Mouse (Mus musculus): Measurements from ENCODE around the gene Ldlrap1. TPM values are rescaled to one million over a fixed set of nuclear protein-coding genes. Genes with fewer than 3 reads are reported as not detected.

Gene Ldlrap1
- polyA plus RNA-seq, 1 experiment from 2014 or later, result 26.7 TPM

GRCm38 (mm10) chr4:134749301-134750030 is 18.4 kb downstream of the Ldlrap1 start:
- peak overlapping the region; percentile 70 for H3K27ac ChIP-seq (ENCODE audit: low read length)
- no peak overlapping the region for H3K4me2 ChIP-seq (ENCODE audit: low read depth, low read length)
- H3K36me3 ChIP-seq (ENCODE audit: control insufficient read depth, insufficient read depth, low read length), result peaks cover 9% of the 10 kb centered on the region
- H3K4me1 ChIP-seq (ENCODE audit: control insufficient read depth, insufficient read depth, low read length), result peaks cover 32% of the 10 kb centered on the region
- ATAC-seq (ENCODE audit: insufficient read depth, low FRiP score), result no peak
- H3K9me3 ChIP-seq (replicated peaks; ENCODE audit: control insufficient read depth, low read length), result no peaks in the 10 kb centered on the region
- H3K4me3 ChIP-seq (replicated peaks; ENCODE audit: low read length), result no peak overlapping the region
- H3K9ac ChIP-seq (ENCODE audit: low read length), result no peak overlapping the region
- H3K27me3 ChIP-seq (ENCODE audit: control insufficient read depth, insufficient read depth, low read length), result no peaks in the 10 kb centered on the region
- WGBS, result 59% methylated on average over 21 of the region's 21 CpGs

- H3K4me2 ChIP-seq (ENCODE audit: low read depth, low read length), result no peak overlapping the region
- H3K27me3 ChIP-seq (ENCODE audit: control insufficient read depth, insufficient read depth, low read length), result no peaks in the 10 kb centered on the region
- H3K27ac ChIP-seq (ENCODE audit: low read length), result no peak overlapping the region
- no peaks in the 10 kb centered on the region for H3K9me3 ChIP-seq (replicated peaks; ENCODE audit: control insufficient read depth, low read length)
- peaks cover 21% of the 10 kb centered on the region; the same call in 1 of the 2 replicates for H3K4me1 ChIP-seq (ENCODE audit: control insufficient read depth, insufficient read depth, low read length)
- H3K4me3 ChIP-seq (replicated peaks; ENCODE audit: low read length), result no peak overlapping the region
- no peak for ATAC-seq (ENCODE audit: insufficient read depth, low FRiP score)
- H3K9ac ChIP-seq (ENCODE audit: low read length), result no peak overlapping the region
- peaks cover 9% of the 10 kb centered on the region for H3K36me3 ChIP-seq (ENCODE audit: control insufficient read depth, insufficient read depth, low read length)
- WGBS, result 84% methylated on average over 16 of the region's 16 CpGs
These were observed 21.7 kb downstream of the Ldlrap1 start for GRCm38 (mm10) chr4:134745900-134746661.

GRCm38 (mm10) chr4:134743881-134744633 is 23.8 kb downstream of the Ldlrap1 start:
- H3K4me3 ChIP-seq (replicated peaks; ENCODE audit: low read length), result no peak overlapping the region
- H3K36me3 ChIP-seq (ENCODE audit: control insufficient read depth, insufficient read depth, low read length), result peaks cover 7% of the 10 kb centered on the region
- no peak overlapping the region; the same call in 1 of the 2 replicates for H3K9ac ChIP-seq (ENCODE audit: low read length)
- no peak overlapping the region for H3K27ac ChIP-seq (ENCODE audit: low read length)
- no peaks in the 10 kb centered on the region for H3K27me3 ChIP-seq (ENCODE audit: control insufficient read depth, insufficient read depth, low read length)
- 61% methylated on average over 16 of the region's 16 CpGs for WGBS
- no peaks in the 10 kb centered on the region for H3K9me3 ChIP-seq (replicated peaks; ENCODE audit: control insufficient read depth, low read length)
- H3K4me2 ChIP-seq (ENCODE audit: low read depth, low read length), result no peak overlapping the region
- ATAC-seq (ENCODE audit: insufficient read depth, low FRiP score), result no peak
- 0 out of 2 replicates have a peak, but pooled peaks cover 9% of the 10 kb centered on the region for H3K4me1 ChIP-seq (ENCODE audit: control insufficient read depth, insufficient read depth, low read length)

- Histone ChIP-seq H3K9ac (ENCODE audit: low read length) (no peak overlapping the region), H3K36me3 (ENCODE audit: control insufficient read depth, insufficient read depth, low read length) (peaks cover 5% of the 10 kb centered on the region; the same call in 1 of the 2 replicates), H3K27ac (ENCODE audit: low read length) (no peak overlapping the region), H3K4me3 (replicated peaks; ENCODE audit: low read length) (no peak overlapping the region), H3K4me1 (ENCODE audit: control insufficient read depth, insufficient read depth, low read length) (0 out of 2 replicates have a peak, but pooled peaks cover 9% of the 10 kb centered on the region), H3K9me3 (replicated peaks; ENCODE audit: control insufficient read depth, low read length) (no peaks in the 10 kb centered on the region), H3K27me3 (ENCODE audit: control insufficient read depth, insufficient read depth, low read length) (no peaks in the 10 kb centered on the region), H3K4me2 (ENCODE audit: low read depth, low read length) (no peak overlapping the region)
- WGBS, result 70% methylated on average over 8 of the region's 8 CpGs
- ATAC-seq (ENCODE audit: insufficient read depth, low FRiP score), result no peak
These were observed 25.9 kb downstream of the Ldlrap1 start for GRCm38 (mm10) chr4:134741949-134742348.

- H3K4me3 ChIP-seq (replicated peaks; ENCODE audit: low read length), result no peak overlapping the region
- no peaks in the 10 kb centered on the region for H3K9me3 ChIP-seq (replicated peaks; ENCODE audit: control insufficient read depth, low read length)
- H3K27me3 ChIP-seq (ENCODE audit: control insufficient read depth, insufficient read depth, low read length), result no peaks in the 10 kb centered on the region
- 0 out of 2 replicates have a peak, but pooled peaks cover 13% of the 10 kb centered on the region for H3K4me1 ChIP-seq (ENCODE audit: control insufficient read depth, insufficient read depth, low read length)
- no peaks in the 10 kb centered on the region for H3K36me3 ChIP-seq (ENCODE audit: control insufficient read depth, insufficient read depth, low read length)
- H3K9ac ChIP-seq (ENCODE audit: low read length), result no peak overlapping the region
- WGBS, result 94% methylated on average over 4 of the region's 4 CpGs
- no peak for ATAC-seq (ENCODE audit: insufficient read depth, low FRiP score)
- H3K27ac ChIP-seq (ENCODE audit: low read length), result no peak overlapping the region
- no peak overlapping the region for H3K4me2 ChIP-seq (ENCODE audit: low read depth, low read length)
These were observed 27.6 kb downstream of the Ldlrap1 start for GRCm38 (mm10) chr4:134740186-134740585.

GRCm38 (mm10) chr4:134739530-134739929 is 28.3 kb downstream of the Ldlrap1 start:
- ATAC-seq (ENCODE audit: insufficient read depth, low FRiP score), result no peak
- Histone ChIP-seq H3K9me3 (replicated peaks; ENCODE audit: control insufficient read depth, low read length) (no peaks in the 10 kb centered on the region), H3K27ac (ENCODE audit: low read length) (no peak overlapping the region), H3K4me3 (replicated peaks; ENCODE audit: low read length) (no peak overlapping the region), H3K4me1 (ENCODE audit: control insufficient read depth, insufficient read depth, low read length) (peaks cover 16% of the 10 kb centered on the region; the same call in 1 of the 2 replicates), H3K4me2 (ENCODE audit: low read depth, low read length) (no peak overlapping the region), H3K36me3 (ENCODE audit: control insufficient read depth, insufficient read depth, low read length) (no peaks in the 10 kb centered on the region), H3K9ac (ENCODE audit: low read length) (no peak overlapping the region), H3K27me3 (ENCODE audit: control insufficient read depth, insufficient read depth, low read length) (no peaks in the 10 kb centered on the region)
- WGBS, result 60% methylated on average over 3 of the region's 3 CpGs

- Histone ChIP-seq H3K9ac (ENCODE audit: low read length) (no peak overlapping the region), H3K4me3 (replicated peaks; ENCODE audit: low read length) (no peak overlapping the region), H3K4me2 (ENCODE audit: low read depth, low read length) (no peak overlapping the region), H3K9me3 (replicated peaks; ENCODE audit: control insufficient read depth, low read length) (no peaks in the 10 kb centered on the region), H3K4me1 (ENCODE audit: control insufficient read depth, insufficient read depth, low read length) (peaks cover 24% of the 10 kb centered on the region), H3K36me3 (ENCODE audit: control insufficient read depth, insufficient read depth, low read length) (no peaks in the 10 kb centered on the region), H3K27ac (ENCODE audit: low read length) (no peak overlapping the region), H3K27me3 (ENCODE audit: control insufficient read depth, insufficient read depth, low read length) (no peaks in the 10 kb centered on the region)
- ATAC-seq (ENCODE audit: insufficient read depth, low FRiP score), result no peak
- 70% methylated on average over 14 of the region's 14 CpGs for WGBS
These were observed 30.4 kb downstream of the Ldlrap1 start for GRCm38 (mm10) chr4:134737365-134737910.

- ATAC-seq (ENCODE audit: insufficient read depth, low FRiP score), result no peak
- H3K36me3 ChIP-seq (ENCODE audit: control insufficient read depth, insufficient read depth, low read length), result no peaks in the 10 kb centered on the region
- no peaks in the 10 kb centered on the region for H3K27me3 ChIP-seq (ENCODE audit: control insufficient read depth, insufficient read depth, low read length)
- H3K4me1 ChIP-seq (ENCODE audit: control insufficient read depth, insufficient read depth, low read length), result peaks cover 24% of the 10 kb centered on the region
- no peaks in the 10 kb centered on the region for H3K9me3 ChIP-seq (replicated peaks; ENCODE audit: control insufficient read depth, low read length)
- no peak overlapping the region for H3K27ac ChIP-seq (ENCODE audit: low read length)
- H3K4me3 ChIP-seq (replicated peaks; ENCODE audit: low read length), result no peak overlapping the region
- H3K4me2 ChIP-seq (ENCODE audit: low read depth, low read length), result no peak overlapping the region
- H3K9ac ChIP-seq (ENCODE audit: low read length), result no peak overlapping the region
- WGBS, result 54% methylated on average over 7 of the region's 7 CpGs
These were observed 31.7 kb downstream of the Ldlrap1 start for GRCm38 (mm10) chr4:134736147-134736546.
